Mouse (Mus musculus): ENCODE data around the gene Cntd1. TPM values are rescaled to one million over a fixed set of nuclear protein-coding genes. Genes with fewer than 3 reads are reported as not detected.
A peak's percentile ranks its signal among the peaks of the same experiment; 100 is the strongest.

Cntd1 gene
- polyA plus RNA-seq, 1 experiment from 2014 or later, result 1.1 TPM

GRCm38 (mm10) chr11:101300881-101301280, 22.1 kb downstream of the Cntd1 start:
- H3K9ac ChIP-seq (replicated peaks; ENCODE audit: low read depth), result peak overlapping the region; percentile 82; the same call in 1 of the 2 replicates
- no peaks in the 10 kb centered on the region for H3K9me3 ChIP-seq (ENCODE audit: low read length)
- peak overlapping the region; percentile 92 for H3K4me3 ChIP-seq (ENCODE audit: low read depth, low read length)
- DNase-seq (ENCODE audit: low spot score), result peak; percentile 5
- 56% methylated on average over 7 of the region's 7 CpGs for WGBS
- peaks cover 8% of the 10 kb centered on the region for H3K4me1 ChIP-seq (ENCODE audit: insufficient read depth, low read depth, low read length)
- H3K27me3 ChIP-seq (replicated peaks; ENCODE audit: insufficient read depth, low read length), result no peaks in the 10 kb centered on the region
- no peak for ATAC-seq
- TF ChIP-seq CTCF (IDR thresholded peaks at IDR 0.05), result peak; percentile 38
- no peak for TF ChIP-seq EP300 (IDR thresholded peaks at IDR 0.05)
- H3K36me3 ChIP-seq (ENCODE audit: insufficient read depth, low read length), result peaks cover 13% of the 10 kb centered on the region
- peak overlapping the region; percentile 82 for H3K4me2 ChIP-seq (replicated peaks; ENCODE audit: low read depth, low read length)
- no peak overlapping the region for H3K27ac ChIP-seq (ENCODE audit: low read length)

- ATAC-seq (no peak; the same call in 1 of the 2 replicates), DNase-seq (ENCODE audit: low spot score) (no peak)
- H3K9me3 ChIP-seq (ENCODE audit: low read length), result no peaks in the 10 kb centered on the region
- no peak for TF ChIP-seq EP300 (IDR thresholded peaks at IDR 0.05)
- no peak for TF ChIP-seq CTCF (IDR thresholded peaks at IDR 0.05)
- peak overlapping the region; percentile 92 for H3K4me3 ChIP-seq (ENCODE audit: low read depth, low read length)
- H3K4me1 ChIP-seq (ENCODE audit: insufficient read depth, low read depth, low read length), result peaks cover 8% of the 10 kb centered on the region
- peak overlapping the region; percentile 82 for H3K9ac ChIP-seq (replicated peaks; ENCODE audit: low read depth)
- peaks cover 13% of the 10 kb centered on the region for H3K36me3 ChIP-seq (ENCODE audit: insufficient read depth, low read length)
- peak overlapping the region; percentile 82 for H3K4me2 ChIP-seq (replicated peaks; ENCODE audit: low read depth, low read length)
- no peaks in the 10 kb centered on the region for H3K27me3 ChIP-seq (replicated peaks; ENCODE audit: insufficient read depth, low read length)
- WGBS, result 10% methylated on average over 26 of the region's 26 CpGs
- H3K27ac ChIP-seq (ENCODE audit: low read length), result peak overlapping the region; percentile 68
These were observed 22.6 kb downstream of the Cntd1 start for GRCm38 (mm10) chr11:101301299-101302003.

DNA sequence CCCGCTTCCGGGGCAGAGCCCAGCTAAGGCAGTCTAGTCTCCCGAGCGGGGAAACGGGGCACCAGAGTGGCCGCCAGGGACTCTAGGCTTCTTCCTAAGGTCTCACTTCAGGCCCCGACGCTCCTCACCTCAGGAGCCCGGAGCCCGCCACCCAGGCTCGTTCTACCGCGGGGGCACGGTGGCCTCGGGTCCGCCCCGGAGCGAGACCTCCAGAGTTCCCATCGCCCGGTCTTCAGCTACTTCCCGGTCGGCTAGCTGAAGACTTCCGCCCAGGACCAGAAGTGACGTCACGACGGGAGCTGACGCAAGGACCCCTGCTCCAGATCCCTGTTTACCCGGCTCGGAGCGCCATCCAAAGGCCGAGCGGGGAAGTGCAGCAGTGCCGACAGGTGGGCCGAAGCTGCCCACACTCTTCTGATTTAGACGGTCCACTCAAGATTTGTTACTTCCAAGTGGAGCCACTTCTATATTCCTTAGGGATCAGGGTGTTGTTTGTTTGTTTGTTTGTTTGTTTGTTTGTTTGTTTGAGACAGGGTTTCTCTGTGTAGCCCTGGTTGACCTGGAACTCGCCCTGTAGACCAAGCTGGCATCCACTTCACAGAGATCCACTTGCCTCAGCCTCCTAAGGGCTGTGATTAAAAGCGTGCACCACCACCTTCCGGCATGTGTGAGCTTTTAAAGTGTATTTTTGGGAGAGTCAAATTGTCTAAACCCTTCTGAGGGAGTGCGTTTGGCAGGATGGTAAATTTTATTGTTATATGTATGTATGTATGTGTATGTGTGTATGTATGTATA, 23.4 kb downstream of the Cntd1 start, which contains the start of gene Becn1:
Gene Becn1 (minus strand): TSS at position 283 of the 795 bp plus-strand sequence.
- Histone ChIP-seq H3K27me3 (replicated peaks; ENCODE audit: insufficient read depth, low read length) (no peaks in the 10 kb centered on the region), H3K4me1 (ENCODE audit: insufficient read depth, low read depth, low read length) (peaks cover 8% of the 10 kb centered on the region), H3K9me3 (ENCODE audit: low read length) (no peaks in the 10 kb centered on the region), H3K27ac (ENCODE audit: low read length) (peak within 1 kb of the TSS; percentile 68), H3K4me2 (replicated peaks; ENCODE audit: low read depth, low read length) (peak within 1 kb of the TSS; percentile 82), H3K9ac (replicated peaks; ENCODE audit: low read depth) (peak within 1 kb of the TSS; percentile 82), H3K36me3 (ENCODE audit: insufficient read depth, low read length) (peaks cover 13% of the 10 kb centered on the region), H3K4me3 (ENCODE audit: low read depth, low read length) (peak within 1 kb of the TSS; percentile 92)
- ATAC-seq (peak; percentile 99), DNase-seq (ENCODE audit: low spot score) (peak; percentile 98)
- peak; percentile 98 for TF ChIP-seq CTCF (IDR thresholded peaks at IDR 0.05)
- TF ChIP-seq EP300 (IDR thresholded peaks at IDR 0.05), result no peak
- 9% methylated on average over 38 of the region's 39 CpGs for WGBS

- DNase-seq (ENCODE audit: low spot score) (no peak), ATAC-seq (no peak)
- H3K4me1 ChIP-seq (ENCODE audit: insufficient read depth, low read depth, low read length), result no peaks in the 10 kb centered on the region
- no peak overlapping the region for H3K4me3 ChIP-seq (ENCODE audit: low read depth, low read length)
- H3K36me3 ChIP-seq (ENCODE audit: insufficient read depth, low read length), result no peaks in the 10 kb centered on the region
- H3K27ac ChIP-seq (ENCODE audit: low read length), result no peak overlapping the region
- no peaks in the 10 kb centered on the region for H3K9me3 ChIP-seq (ENCODE audit: low read length)
- no peak overlapping the region for H3K9ac ChIP-seq (replicated peaks; ENCODE audit: low read depth)
- no peaks in the 10 kb centered on the region for H3K27me3 ChIP-seq (replicated peaks; ENCODE audit: insufficient read depth, low read length)
- TF ChIP-seq CTCF (IDR thresholded peaks at IDR 0.05), result no peak
- no peak for TF ChIP-seq EP300 (IDR thresholded peaks at IDR 0.05)
- WGBS, result 11% methylated on average over 5 of the region's 5 CpGs
- H3K4me2 ChIP-seq (replicated peaks; ENCODE audit: low read depth, low read length), result no peak overlapping the region
These were observed 28.9 kb downstream of the Cntd1 start for GRCm38 (mm10) chr11:101307744-101308143.

DNA sequence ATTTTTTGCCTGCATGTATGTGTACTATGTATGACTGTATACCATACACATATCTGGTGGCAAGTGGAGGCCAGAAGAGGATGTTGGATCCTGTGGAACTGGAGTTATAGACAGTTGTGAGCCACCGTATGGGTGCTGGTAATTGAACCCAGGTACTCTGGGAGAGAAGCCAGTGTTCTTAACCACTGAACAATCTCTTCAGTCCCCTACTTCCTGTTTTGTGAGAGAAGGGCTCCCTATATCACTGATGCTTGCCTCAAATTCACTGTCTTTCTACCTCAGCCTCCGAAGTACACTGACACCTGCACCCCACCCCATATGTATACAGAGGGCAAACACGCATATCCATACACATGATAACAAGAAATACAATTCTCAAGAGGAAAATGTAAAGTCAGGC, 32.3 kb downstream of the Cntd1 start:
- Histone ChIP-seq H3K4me3 (ENCODE audit: low read depth, low read length) (no peak overlapping the region), H3K27me3 (replicated peaks; ENCODE audit: insufficient read depth, low read length) (no peaks in the 10 kb centered on the region), H3K27ac (ENCODE audit: low read length) (no peak overlapping the region), H3K4me1 (ENCODE audit: insufficient read depth, low read depth, low read length) (no peaks in the 10 kb centered on the region), H3K9me3 (ENCODE audit: low read length) (no peaks in the 10 kb centered on the region), H3K9ac (replicated peaks; ENCODE audit: low read depth) (no peak overlapping the region), H3K4me2 (replicated peaks; ENCODE audit: low read depth, low read length) (no peak overlapping the region), H3K36me3 (ENCODE audit: insufficient read depth, low read length) (no peaks in the 10 kb centered on the region)
- no peak for DNase-seq (ENCODE audit: low spot score)
- 77% methylated on average over 3 of the region's 3 CpGs for WGBS
- ATAC-seq, result no peak
- TF ChIP-seq CTCF (IDR thresholded peaks at IDR 0.05), result no peak
- TF ChIP-seq EP300 (IDR thresholded peaks at IDR 0.05), result no peak

DNA sequence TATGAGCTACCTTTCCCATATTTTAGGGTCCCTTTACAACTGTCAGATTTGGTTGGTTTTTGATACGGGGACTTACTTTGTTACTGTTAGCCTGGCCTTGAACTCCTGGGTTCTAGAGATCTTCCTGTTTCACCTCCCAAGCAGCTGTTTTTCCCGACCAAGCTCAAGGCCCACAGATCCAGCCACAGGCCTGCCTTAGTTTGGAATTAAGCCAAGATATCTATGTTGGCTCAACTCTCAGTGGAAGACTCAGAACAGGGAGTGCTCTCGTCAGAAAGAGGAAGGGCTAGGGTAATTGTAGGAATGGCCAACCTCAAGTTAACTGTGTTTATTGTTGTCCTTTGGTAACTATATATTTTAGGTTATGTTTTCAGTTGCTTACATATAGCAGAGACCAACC, 33.3 kb downstream of the Cntd1 start:
- peaks cover 3% of the 10 kb centered on the region; the same call in 1 of the 2 replicates for H3K4me1 ChIP-seq (ENCODE audit: insufficient read depth, low read depth, low read length)
- no peak for ATAC-seq
- H3K9ac ChIP-seq (replicated peaks; ENCODE audit: low read depth), result no peak overlapping the region
- H3K9me3 ChIP-seq (ENCODE audit: low read length), result no peaks in the 10 kb centered on the region
- TF ChIP-seq EP300 (IDR thresholded peaks at IDR 0.05) (no peak), CTCF (IDR thresholded peaks at IDR 0.05) (no peak)
- H3K36me3 ChIP-seq (ENCODE audit: insufficient read depth, low read length), result no peaks in the 10 kb centered on the region
- no peak overlapping the region for H3K4me2 ChIP-seq (replicated peaks; ENCODE audit: low read depth, low read length)
- DNase-seq (ENCODE audit: low spot score), result no peak
- no peaks in the 10 kb centered on the region for H3K27me3 ChIP-seq (replicated peaks; ENCODE audit: insufficient read depth, low read length)
- H3K4me3 ChIP-seq (ENCODE audit: low read depth, low read length), result no peak overlapping the region
- 35% methylated on average over 3 of the region's 3 CpGs for WGBS
- H3K27ac ChIP-seq (ENCODE audit: low read length), result no peak overlapping the region

Measured in lung, postnatal 0 days (tissue).